Mouse (Mus musculus): Measurements from ENCODE around the gene Faiml.

The Faiml gene

GRCm38 (mm10) chr9:99237139-99237538 is at the start of gene Faiml:
TSS of gene Faiml (minus strand) at chr9:99237239.
- no peak for DNase-seq (ENCODE audit: low read depth, low spot score)

- peak; percentile 59 for DNase-seq (ENCODE audit: low read depth, low spot score)
Measured at GRCm38 (mm10) chr9:99258891-99259290, 21.9 kb upstream of the Faiml start.

- peak; percentile 87 for DNase-seq (ENCODE audit: low read depth, low spot score)
Measured at GRCm38 (mm10) chr9:99256821-99257220, 19.8 kb upstream of the Faiml start.

GRCm38 (mm10) chr9:99256206-99256605 is 19.2 kb upstream of the Faiml start:
- peak; percentile 81 for DNase-seq (ENCODE audit: low read depth, low spot score)

- DNase-seq (ENCODE audit: low read depth, low spot score): no peak
Measured at GRCm38 (mm10) chr9:99253861-99254260, 16.8 kb upstream of the Faiml start.

GRCm38 (mm10) chr9:99248906-99249305 is 11.9 kb upstream of the Faiml start:
- DNase-seq (ENCODE audit: low read depth, low spot score): peak; percentile 45

- DNase-seq (ENCODE audit: low read depth, low spot score): peak; percentile 75
Measured at GRCm38 (mm10) chr9:99248304-99248703, 11.3 kb upstream of the Faiml start.

GRCm38 (mm10) chr9:99243895-99244293 is 6.9 kb upstream of the Faiml start:
- peak; percentile 38 for DNase-seq (ENCODE audit: low read depth, low spot score)

GRCm38 (mm10) chr9:99243190-99243894 is 6.3 kb upstream of the Faiml start, which contains the start of gene Cep70:
TSS of gene Cep70 (plus strand) at chr9:99243367.
- DNase-seq (ENCODE audit: low read depth, low spot score): peak; percentile 95

- DNase-seq (ENCODE audit: low read depth, low spot score): no peak
Measured at GRCm38 (mm10) chr9:99242533-99243189, 5.6 kb upstream of the Faiml start.

GRCm38 (mm10) chr9:99242035-99242434 is 5.0 kb upstream of the Faiml start:
- DNase-seq (ENCODE audit: low read depth, low spot score): peak; percentile 85

GRCm38 (mm10) chr9:99240571-99240970 is 3.5 kb upstream of the Faiml start:
- no peak for DNase-seq (ENCODE audit: low read depth, low spot score)

- no peak for DNase-seq (ENCODE audit: low read depth, low spot score)
Measured at GRCm38 (mm10) chr9:99239256-99239655, 2.2 kb upstream of the Faiml start.

GRCm38 (mm10) chr9:99238276-99238675 is 1.2 kb upstream of the Faiml start:
- no peak for DNase-seq (ENCODE audit: low read depth, low spot score)

GRCm38 (mm10) chr9:99229450-99229849 is 7.6 kb downstream of the Faiml start:
- DNase-seq (ENCODE audit: low read depth, low spot score): peak; percentile 24

- no peak for DNase-seq (ENCODE audit: low read depth, low spot score)
Measured at GRCm38 (mm10) chr9:99224583-99224982, 12.5 kb downstream of the Faiml start.

GRCm38 (mm10) chr9:99221636-99222035 is 15.4 kb downstream of the Faiml start:
- DNase-seq (ENCODE audit: low read depth, low spot score): no peak

GRCm38 (mm10) chr9:99217999-99218719 is 18.9 kb downstream of the Faiml start:
- peak; percentile 85 for DNase-seq (ENCODE audit: low read depth, low spot score)

GRCm38 (mm10) chr9:99216182-99216581 is 20.9 kb downstream of the Faiml start:
- no peak for DNase-seq (ENCODE audit: low read depth, low spot score)

GRCm38 (mm10) chr9:99212643-99213042 is 24.4 kb downstream of the Faiml start:
- DNase-seq (ENCODE audit: low read depth, low spot score): no peak

- DNase-seq (ENCODE audit: low read depth, low spot score): no peak
Measured at GRCm38 (mm10) chr9:99183043-99183670, 53.9 kb downstream of the Faiml start.

- no peak for DNase-seq (ENCODE audit: low read depth, low spot score)
Measured at GRCm38 (mm10) chr9:99182121-99182520, 54.9 kb downstream of the Faiml start.

All from ES-CJ7 (cell line).